In the genomic region with DNA sequence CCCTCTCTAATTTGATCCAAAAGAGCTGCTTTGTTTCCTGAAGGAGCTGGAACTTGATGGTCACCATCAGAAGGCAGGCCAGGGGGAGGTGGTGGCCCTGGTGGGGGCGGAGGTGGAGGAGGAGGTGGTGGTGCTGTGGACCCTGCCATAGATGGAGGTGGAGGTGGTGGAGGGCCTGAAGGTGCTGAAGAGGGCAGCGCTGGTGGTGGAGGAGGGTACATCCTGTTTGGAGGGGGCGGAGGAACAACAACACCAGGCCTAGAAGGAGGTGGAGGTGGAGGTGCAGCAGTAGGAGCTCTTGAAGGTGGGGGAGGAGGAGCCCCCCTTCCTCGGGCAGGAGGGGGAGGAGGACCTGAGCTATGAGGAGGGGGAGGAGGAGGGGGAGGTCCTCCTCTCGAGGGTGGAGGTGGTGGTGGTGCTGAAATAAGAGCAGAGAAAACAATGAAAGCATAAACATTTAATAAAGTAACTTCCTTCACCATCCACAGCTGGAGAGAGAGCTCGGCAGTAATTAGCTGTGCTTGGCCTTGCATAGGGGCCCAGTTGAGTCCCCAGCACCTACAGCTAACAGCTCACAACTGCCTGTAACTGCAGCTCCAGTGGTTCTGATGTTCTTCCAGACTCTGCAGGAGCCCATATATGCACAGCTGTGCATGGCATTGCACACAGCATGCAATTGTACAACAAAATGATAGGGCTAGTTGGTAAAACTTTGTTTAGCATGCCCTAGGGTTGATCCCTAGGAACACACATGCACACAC, we compare ENCODE assay signal across 14 mouse cellular contexts. TPM values are rescaled to one million over a fixed set of nuclear protein-coding genes. Genes with fewer than 3 reads are reported as not detected.
DNase-seq lines count a peak whose midpoint lies in the region; ATAC-seq and TF ChIP-seq lines count a peak whose summit lies in the region.
"Had no signal": no experiment of that assay in that cellular context is flagged by ENCODE, and none has a peak within 500 bp of the region (broad histone marks: within the 10 kb centered on the region; RNA-seq: fewer than 3 reads in every experiment).

No protein-coding gene starts in this region.

- H3K9me3 ChIP-seq in hindbrain, embryonic 12.5 days (replicated peaks): no peaks in the 10 kb centered on the region
- no peaks in the 10 kb centered on the region for H3K9me3 ChIP-seq in hindbrain, embryonic 10.5 days
- no peaks in the 10 kb centered on the region for H3K9me3 ChIP-seq in lung, postnatal 0 days (ENCODE audit: low read length)
- no peaks in the 10 kb centered on the region for H3K9me3 ChIP-seq in hindbrain, embryonic 16.5 days (ENCODE audit: control insufficient read depth, low read length)
- H3K9me3 ChIP-seq: limb, embryonic 15.5 days had no signal

- H3K27me3 ChIP-seq in hindbrain, embryonic 12.5 days: no peaks in the 10 kb centered on the region
- H3K27me3 ChIP-seq in hindbrain, embryonic 10.5 days (ENCODE audit: insufficient read depth, poor library complexity, severe bottlenecking): no peaks in the 10 kb centered on the region
- no peaks in the 10 kb centered on the region for H3K27me3 ChIP-seq in lung, postnatal 0 days (replicated peaks; ENCODE audit: insufficient read depth, low read length)
- H3K27me3 ChIP-seq in hindbrain, embryonic 16.5 days (replicated peaks; ENCODE audit: control insufficient read depth, insufficient read depth, low read length): no peaks in the 10 kb centered on the region
- H3K27me3 ChIP-seq in myocyte (ENCODE audit: control insufficient read depth, insufficient read depth, insufficient read length): no peaks in the 10 kb centered on the region
- H3K27me3 ChIP-seq: CH12.LX; limb, embryonic 15.5 days had no signal

- no peak overlapping the region for H3K4me3 ChIP-seq in hindbrain, embryonic 12.5 days
- H3K4me3 ChIP-seq in hindbrain, embryonic 10.5 days: no peak overlapping the region
- H3K4me3 ChIP-seq in lung, postnatal 0 days (ENCODE audit: low read depth, low read length): no peak overlapping the region
- H3K4me3 ChIP-seq in hindbrain, embryonic 16.5 days (ENCODE audit: low read length): no peak overlapping the region
- no peak overlapping the region for H3K4me3 ChIP-seq in myocyte
- H3K4me3 ChIP-seq: limb, embryonic 15.5 days had no signal

- no peak for TF ChIP-seq EP300 in lung, postnatal 0 days (IDR thresholded peaks at IDR 0.05)

- H3K27ac ChIP-seq in hindbrain, embryonic 12.5 days: no peak overlapping the region
- H3K27ac ChIP-seq in hindbrain, embryonic 10.5 days: no peak overlapping the region
- no peak overlapping the region for H3K27ac ChIP-seq in lung, postnatal 0 days (ENCODE audit: low read length)
- no peak overlapping the region for H3K27ac ChIP-seq in hindbrain, embryonic 16.5 days (ENCODE audit: low read depth, low read length)
- H3K27ac ChIP-seq: limb, embryonic 15.5 days; macrophage had no signal

- peak; percentile 48; the same call in 1 of the 2 replicates for ATAC-seq in hindbrain, embryonic 12.5 days (ENCODE audit: low FRiP score)
- no peak for ATAC-seq in lung, postnatal 0 days
- ATAC-seq in hindbrain, embryonic 16.5 days: 0 out of 2 replicates have a peak, but pooled peaks have one; percentile 37

- no peak overlapping the region for H3K4me2 ChIP-seq in hindbrain, embryonic 12.5 days (replicated peaks)
- no peak overlapping the region for H3K4me2 ChIP-seq in lung, postnatal 0 days (replicated peaks; ENCODE audit: low read depth, low read length)
- H3K4me2 ChIP-seq in hindbrain, embryonic 16.5 days (ENCODE audit: low read length): no peak overlapping the region
- H3K4me2 ChIP-seq in myocyte (ENCODE audit: low read depth): no peak overlapping the region
- H3K4me2 ChIP-seq: limb, embryonic 15.5 days had no signal

- no peak overlapping the region for H3ac ChIP-seq in myocyte (ENCODE audit: control insufficient read depth, insufficient read length)

- 66% methylated on average over 6 of the region's 6 CpGs for WGBS in hindbrain, embryonic 12.5 days
- WGBS in hindbrain, embryonic 10.5 days: 64% methylated on average over 6 of the region's 6 CpGs
- 64% methylated on average over 5 of the region's 6 CpGs for WGBS in lung, postnatal 0 days
- WGBS in hindbrain, embryonic 16.5 days: 72% methylated on average over 6 of the region's 6 CpGs

- no peaks in the 10 kb centered on the region for H3K4me1 ChIP-seq in hindbrain, embryonic 12.5 days
- no peaks in the 10 kb centered on the region for H3K4me1 ChIP-seq in hindbrain, embryonic 10.5 days (replicated peaks)
- no peaks in the 10 kb centered on the region for H3K4me1 ChIP-seq in lung, postnatal 0 days (ENCODE audit: insufficient read depth, low read depth, low read length)
- no peaks in the 10 kb centered on the region for H3K4me1 ChIP-seq in hindbrain, embryonic 16.5 days (ENCODE audit: control insufficient read depth, insufficient read depth, low read depth, low read length)
- H3K4me1 ChIP-seq: limb, embryonic 15.5 days had no signal

- DNase-seq in hindbrain, embryonic 10.5 days (ENCODE audit: low spot score): no peak
- peak; percentile 21 for DNase-seq in lung, postnatal 10 days
- no peak for DNase-seq in lung, postnatal 0 days (ENCODE audit: low spot score)
- DNase-seq in cerebellum, adult 9-10 months: no peak
- DNase-seq: cerebellum, adult 2 months; layer of hippocampus, postnatal 36 days; spleen, adult 18-20 months had no signal

- no peaks in the 10 kb centered on the region for H3K79me2 ChIP-seq in myocyte (ENCODE audit: control insufficient read depth, insufficient read depth)

- TF ChIP-seq POLR2A in myocyte (IDR thresholded peaks at IDR 0.05; ENCODE audit: insufficient read length, low read depth): no peak

- TF ChIP-seq CTCF in lung, postnatal 0 days (IDR thresholded peaks at IDR 0.05): no peak

- H3K36me3 ChIP-seq in hindbrain, embryonic 12.5 days: peaks cover 43% of the 10 kb centered on the region
- peaks cover 69% of the 10 kb centered on the region for H3K36me3 ChIP-seq in hindbrain, embryonic 10.5 days
- peaks cover 20% of the 10 kb centered on the region; the same call in 1 of the 2 replicates for H3K36me3 ChIP-seq in lung, postnatal 0 days (ENCODE audit: insufficient read depth, low read length)
- peaks cover 17% of the 10 kb centered on the region for H3K36me3 ChIP-seq in hindbrain, embryonic 16.5 days (ENCODE audit: control insufficient read depth, insufficient read depth, low read length)
- H3K36me3 ChIP-seq in myocyte (ENCODE audit: control insufficient read depth, insufficient read depth): peaks cover 42% of the 10 kb centered on the region

- H3K9ac ChIP-seq in hindbrain, embryonic 12.5 days: no peak overlapping the region
- H3K9ac ChIP-seq in lung, postnatal 0 days (replicated peaks; ENCODE audit: low read depth): no peak overlapping the region
- no peak overlapping the region for H3K9ac ChIP-seq in hindbrain, embryonic 16.5 days (ENCODE audit: low read depth, low read length)
- H3K9ac ChIP-seq: limb, embryonic 15.5 days had no signal

TF ChIP-seq in myocyte, 11 proteins besides CTCF, POLR2A, EP300 and RAD21:
- TF ChIP-seq POLR2AphosphoS2 (IDR thresholded peaks at IDR 0.05; ENCODE audit: insufficient read length, low read depth) (peak; percentile 14), MYOD1 (IDR thresholded peaks at IDR 0.05; ENCODE audit: control insufficient read depth in 1 of 3, insufficient read length in 2 of 3, low read depth in 2 of 3) (no peak), MYOG (IDR thresholded peaks at IDR 0.05; ENCODE audit: control insufficient read depth in 1 of 3, insufficient read depth in 1 of 3, insufficient read length in 2 of 3, low read depth in 2 of 3) (no peak)

RNA-seq across cellular contexts. Expression of a gene that starts 21.9 kb away (rescaled TPM):
- polyA plus RNA-seq in hindbrain, embryonic 12.5 days (2016; fragmentation: Nextera tagmentation; extraction: Ambion mirVana): not detected in 2 replicates
- polyA plus RNA-seq in hindbrain, embryonic 10.5 days (2016; fragmentation: Nextera tagmentation; extraction: Ambion mirVana): not detected in 2 replicates
- polyA plus RNA-seq in lung, postnatal 0 days (2015; fragmentation: Nextera tagmentation; extraction: Ambion mirVana): 0.47 and 0.83 TPM in 2 replicates
- polyA plus RNA-seq in hindbrain, embryonic 16.5 days (2015; fragmentation: Nextera tagmentation; extraction: Ambion mirVana): 0.30 TPM in 1 of 2 replicates, not detected in the other
- polyA plus RNA-seq in myocyte (2012; fragmentation: generic; extraction: Trizol): 33.6 TPM
- polyA plus RNA-seq: brain, embryonic 14.5 days; macrophage had no signal

RNA-seq across cellular contexts. Expression of a gene that starts 45.3 kb away (rescaled TPM):
- polyA plus RNA-seq in hindbrain, embryonic 12.5 days (2016; fragmentation: Nextera tagmentation; extraction: Ambion mirVana): 78.9 and 82.3 TPM in 2 replicates
- polyA plus RNA-seq in hindbrain, embryonic 10.5 days (2016; fragmentation: Nextera tagmentation; extraction: Ambion mirVana): 63.6 and 68.3 TPM in 2 replicates
- polyA plus RNA-seq in lung, postnatal 0 days (2015; fragmentation: Nextera tagmentation; extraction: Ambion mirVana): 88.3 and 93.5 TPM in 2 replicates
- polyA plus RNA-seq in hindbrain, embryonic 16.5 days (2015; fragmentation: Nextera tagmentation; extraction: Ambion mirVana): 52.2 and 61.3 TPM in 2 replicates
- 10.8 TPM for polyA plus RNA-seq in myocyte (2012; fragmentation: generic; extraction: Trizol)

Comparison
In these comparisons a context has a peak if more than half of its experiments do, and no peak if none do; other contexts are left out.
1. RNA of a gene that starts 21.9 kb away (polyA plus RNA-seq): 33.6 TPM in myocyte (single experiment); 0.47 to 0.83 TPM in lung, postnatal 0 days, not detected in hindbrain, embryonic 10.5 days, not detected in hindbrain, embryonic 12.5 days and 0.30 TPM in hindbrain, embryonic 16.5 days; every median in the first group is over 10 times any median in the second.